Mouse (Mus musculus) embryonic facial prominence, embryonic 14.5 days (tissue): ENCODE measurements around the gene Tmem123. TPM values are rescaled to one million over a fixed set of nuclear protein-coding genes. Genes with fewer than 3 reads are reported as not detected.

Source experiments
- ATAC-seq: fragments of 200-750 bp; cut with Nextera tagmentation; 2 replicates; pipeline ENCODE4 v1.8.0; 2017; ENCODE audit warnings: low read depth, moderate number of reproducible peaks, moderate TSS enrichment
- DNase-seq: peaks from one replicate; pipeline ENCODE4 v3.0.0-alpha.2; 2015; ENCODE audit warnings: low spot score
- H3K27ac ChIP-seq: fragments of 300-500 bp; sonication (generic); replicated peaks from 2 replicates; pipeline ENCODE4 v1.5.1; 2014; ENCODE audit warnings: low read depth, mild to moderate bottlenecking, low read length, moderate library complexity
- H3K27me3 ChIP-seq: fragments of 300-500 bp; sonication (generic); replicated peaks from 2 replicates; pipeline ENCODE4 v1.6.1; 2014; ENCODE audit warnings: low read length; ENCODE audit not compliant: control insufficient read depth, insufficient read depth
- H3K36me3 ChIP-seq: fragments of 300-500 bp; sonication (generic); 2 replicates; pipeline ENCODE4 v1.6.1; 2014; ENCODE audit warnings: low read length, mixed read lengths; ENCODE audit not compliant: control insufficient read depth, insufficient read depth
- H3K4me1 ChIP-seq: fragments of 300-500 bp; sonication (generic); 2 replicates; pipeline ENCODE4 v1.6.1; 2014; ENCODE audit warnings: antibody characterized with exemption, low read length; ENCODE audit not compliant: control insufficient read depth, insufficient read depth
- H3K4me2 ChIP-seq: fragments of 300-500 bp; sonication (generic); 2 replicates; pipeline ENCODE4 v1.6.1; 2014; ENCODE audit warnings: low read depth, mild to moderate bottlenecking, low read length, moderate library complexity, mixed read lengths
- H3K4me3 ChIP-seq: fragments of 300-500 bp; sonication (generic); 2 replicates; pipeline ENCODE4 v1.5.1; 2014; ENCODE audit warnings: low read depth, mild to moderate bottlenecking, low read length
- H3K9ac ChIP-seq: fragments of 300-500 bp; sonication (generic); 2 replicates; pipeline ENCODE4 v1.6.1; 2014; ENCODE audit warnings: low read depth, mild to moderate bottlenecking, low read length, moderate library complexity, mixed read lengths
- H3K9me3 ChIP-seq: fragments of 300-500 bp; sonication (generic); 2 replicates; pipeline ENCODE4 v1.6.1; 2016; ENCODE audit warnings: low read length; ENCODE audit not compliant: control insufficient read depth
- WGBS: fragments of 180-500 bp; shearing (Covaris S2); extraction: QIAGEN DNeasy Blood & Tissue Kit; methylation state at CpG from one replicate; pipeline ENCODE4 v1.1.7; 2014; 5-methylcytosine and 5-hydroxymethylcytosine counted together
- polyA plus RNA-seq: library from polyadenylated mRNA; unstranded; fragments of >200 nt; fragmentation: Nextera tagmentation; extraction: Ambion mirVana; gene quantifications from 2 replicates; pipeline ENCODE4 v1.2.1, GENCODE M21; 2014

Tmem123 gene
- 129 and 130 TPM in 2 replicates for polyA plus RNA-seq

GRCm38 (mm10) chr9:7763614-7764300, at the start of gene Tmem123:
Gene Tmem123 (plus strand): TSS chr9:7764041.
- peak; percentile 95 for ATAC-seq
- Histone ChIP-seq H3K4me1 (peaks cover 7% of the 10 kb centered on the region; the same call in 1 of the 2 replicates), H3K9me3 (peaks cover 4% of the 10 kb centered on the region), H3K36me3 (peaks cover 5% of the 10 kb centered on the region; the same call in 1 of the 2 replicates), H3K27ac (peak within 1 kb of the TSS; percentile 86), H3K4me2 (peak within 1 kb of the TSS; percentile 81), H3K9ac (peak within 1 kb of the TSS; percentile 81), H3K27me3 (no peaks in the 10 kb centered on the region; the same call in 1 of the 2 replicates), H3K4me3 (peak within 1 kb of the TSS; percentile 84)
- peak; percentile 100 for DNase-seq
- WGBS: 0% methylated on average over 35 of the region's 52 CpGs

GRCm38 (mm10) chr9:7714062-7714907, 49.6 kb upstream of the Tmem123 start:
- H3K4me1 ChIP-seq: no peaks in the 10 kb centered on the region
- DNase-seq: peak; percentile 63
- WGBS: 36% methylated on average over 4 of the region's 4 CpGs
- peak; percentile 44; the same call in 1 of the 2 replicates for ATAC-seq
- H3K9me3 ChIP-seq: no peaks in the 10 kb centered on the region
- H3K9ac ChIP-seq: no peak overlapping the region
- H3K36me3 ChIP-seq: no peaks in the 10 kb centered on the region
- H3K27ac ChIP-seq: no peak overlapping the region
- H3K4me3 ChIP-seq: no peak overlapping the region
- H3K4me2 ChIP-seq: no peak overlapping the region
- H3K27me3 ChIP-seq: no peaks in the 10 kb centered on the region

- Histone ChIP-seq H3K4me3 (no peak overlapping the region), H3K4me2 (no peak overlapping the region), H3K36me3 (no peaks in the 10 kb centered on the region), H3K4me1 (no peaks in the 10 kb centered on the region), H3K9ac (no peak overlapping the region), H3K27ac (no peak overlapping the region), H3K27me3 (no peaks in the 10 kb centered on the region), H3K9me3 (no peaks in the 10 kb centered on the region)
- ATAC-seq (no peak), DNase-seq (no peak)
- 74% methylated on average over 2 of the region's 2 CpGs for WGBS
Measured at GRCm38 (mm10) chr9:7714908-7715175, 49.0 kb upstream of the Tmem123 start.

GRCm38 (mm10) chr9:7721543-7721942, 42.3 kb upstream of the Tmem123 start:
- Histone ChIP-seq H3K4me2 (no peak overlapping the region), H3K36me3 (no peaks in the 10 kb centered on the region), H3K27ac (no peak overlapping the region), H3K9ac (no peak overlapping the region), H3K4me1 (no peaks in the 10 kb centered on the region), H3K4me3 (no peak overlapping the region), H3K27me3 (no peaks in the 10 kb centered on the region), H3K9me3 (no peaks in the 10 kb centered on the region)
- ATAC-seq (peak; percentile 70; the same call in 1 of the 2 replicates), DNase-seq (peak; percentile 49)
- WGBS: 84% methylated on average over 1 of the region's 1 CpGs

GRCm38 (mm10) chr9:7728997-7729396, 34.8 kb upstream of the Tmem123 start:
- 79% methylated on average over 4 of the region's 4 CpGs for WGBS
- no peak for ATAC-seq
- H3K9me3 ChIP-seq: no peaks in the 10 kb centered on the region

GRCm38 (mm10) chr9:7742696-7743095, 21.1 kb upstream of the Tmem123 start:
- no peak for ATAC-seq
- H3K4me1 ChIP-seq: no peaks in the 10 kb centered on the region
- no peaks in the 10 kb centered on the region for H3K9me3 ChIP-seq

More at GRCm38 (mm10) chr9:7728997-7729396, 34.8 kb upstream of the Tmem123 start:
- H3K9ac ChIP-seq: no peak overlapping the region
- H3K4me2 ChIP-seq: no peak overlapping the region
- H3K36me3 ChIP-seq: no peaks in the 10 kb centered on the region
- H3K4me3 ChIP-seq: no peak overlapping the region
- H3K4me1 ChIP-seq: no peaks in the 10 kb centered on the region
- H3K27me3 ChIP-seq: no peaks in the 10 kb centered on the region
- DNase-seq: no peak
- H3K27ac ChIP-seq: no peak overlapping the region

GRCm38 (mm10) chr9:7744156-7744555, 19.7 kb upstream of the Tmem123 start:
- Histone ChIP-seq H3K36me3 (no peaks in the 10 kb centered on the region), H3K27ac (no peak overlapping the region), H3K9ac (no peak overlapping the region), H3K4me3 (no peak overlapping the region), H3K4me2 (no peak overlapping the region), H3K4me1 (no peaks in the 10 kb centered on the region), H3K9me3 (no peaks in the 10 kb centered on the region), H3K27me3 (no peaks in the 10 kb centered on the region)
- DNase-seq: no peak
- no peak for ATAC-seq
- WGBS: 48% methylated on average over 1 of the region's 1 CpGs

More at GRCm38 (mm10) chr9:7742696-7743095, 21.1 kb upstream of the Tmem123 start:
- Histone ChIP-seq H3K27me3 (no peaks in the 10 kb centered on the region), H3K9ac (no peak overlapping the region), H3K27ac (no peak overlapping the region), H3K36me3 (no peaks in the 10 kb centered on the region), H3K4me3 (no peak overlapping the region), H3K4me2 (no peak overlapping the region)
- no peak for DNase-seq
- WGBS: 92% methylated on average over 1 of the region's 1 CpGs

- no peaks in the 10 kb centered on the region for H3K27me3 ChIP-seq
- DNase-seq (no peak), ATAC-seq (no peak)
Measured at GRCm38 (mm10) chr9:7748881-7749280, 15.0 kb upstream of the Tmem123 start.

More at GRCm38 (mm10) chr9:7748881-7749280, 15.0 kb upstream of the Tmem123 start:
- Histone ChIP-seq H3K4me3 (no peak overlapping the region), H3K9me3 (no peaks in the 10 kb centered on the region), H3K27ac (no peak overlapping the region), H3K36me3 (no peaks in the 10 kb centered on the region), H3K4me1 (no peaks in the 10 kb centered on the region), H3K4me2 (no peak overlapping the region), H3K9ac (no peak overlapping the region)
- WGBS: 59% methylated on average over 3 of the region's 3 CpGs
